10 mouse cellular contexts compared by ENCODE assay signal in the genomic region with DNA sequence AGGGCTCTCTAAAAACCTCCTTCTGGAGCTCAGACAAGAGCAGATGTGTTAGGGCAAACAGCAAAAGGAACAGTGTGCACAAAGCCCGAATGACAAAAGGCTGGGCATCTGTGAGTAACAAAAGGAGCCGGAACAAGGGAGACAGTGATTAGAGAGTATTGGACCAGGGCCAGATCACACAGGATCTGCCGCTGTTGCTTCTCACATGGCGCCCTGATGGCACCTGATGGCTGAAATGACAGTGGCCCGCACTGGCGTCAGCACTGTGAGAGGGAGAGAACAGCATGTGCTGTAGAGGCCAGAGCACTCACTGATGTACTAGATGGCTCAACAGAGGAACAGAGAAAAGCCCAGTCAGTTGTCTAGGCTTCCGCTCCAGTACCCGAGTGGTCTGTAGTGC. TPM values are rescaled to one million over a fixed set of nuclear protein-coding genes. Genes with fewer than 3 reads are reported as not detected.
DNase-seq lines count a peak whose midpoint lies in the region; ATAC-seq and TF ChIP-seq lines count a peak whose summit lies in the region.
"Had no signal": no experiment of that assay in that cellular context is flagged by ENCODE, and none has a peak within 500 bp of the region (broad histone marks: within the 10 kb centered on the region; RNA-seq: fewer than 3 reads in every experiment).

No protein-coding gene starts in this region.

- H3K9me3 ChIP-seq in midbrain, embryonic 11.5 days (ENCODE audit: control insufficient read depth, low read length), result no peaks in the 10 kb centered on the region
- H3K9me3 ChIP-seq in midbrain, postnatal 0 days (ENCODE audit: low read length), result no peaks in the 10 kb centered on the region
- H3K9me3 ChIP-seq in midbrain, embryonic 13.5 days, result no peaks in the 10 kb centered on the region
- H3K9me3 ChIP-seq in heart, embryonic 12.5 days (replicated peaks), result no peaks in the 10 kb centered on the region
- H3K9me3 ChIP-seq: embryonic facial prominence, embryonic 15.5 days had no signal

- peak; percentile 67; the same call in 1 of the 2 replicates for ATAC-seq in midbrain, embryonic 11.5 days (ENCODE audit: low FRiP score)
- ATAC-seq in midbrain, postnatal 0 days (ENCODE audit: low FRiP score), result no peak
- peak; percentile 68 for ATAC-seq in midbrain, embryonic 13.5 days
- ATAC-seq in heart, embryonic 12.5 days (ENCODE audit: insufficient number of reproducible peaks, low FRiP score), result no peak

- H3K36me3 ChIP-seq in midbrain, embryonic 11.5 days (ENCODE audit: control insufficient read depth, insufficient read depth, low read length), result no peaks in the 10 kb centered on the region
- no peaks in the 10 kb centered on the region for H3K36me3 ChIP-seq in midbrain, postnatal 0 days (ENCODE audit: insufficient read depth, low read length)
- H3K36me3 ChIP-seq in midbrain, embryonic 13.5 days, result no peaks in the 10 kb centered on the region
- no peaks in the 10 kb centered on the region for H3K36me3 ChIP-seq in heart, embryonic 12.5 days
- H3K36me3 ChIP-seq: embryonic facial prominence, embryonic 15.5 days had no signal

- H3K4me3 ChIP-seq in midbrain, embryonic 11.5 days (ENCODE audit: low read depth, low read length), result no peak overlapping the region
- H3K4me3 ChIP-seq in midbrain, postnatal 0 days (ENCODE audit: low read depth, low read length), result no peak overlapping the region
- H3K4me3 ChIP-seq in midbrain, embryonic 13.5 days (replicated peaks), result no peak overlapping the region
- H3K4me3 ChIP-seq in heart, embryonic 12.5 days, result no peak overlapping the region
- H3K4me3 ChIP-seq: embryonic facial prominence, embryonic 15.5 days had no signal

- H3K4me1 ChIP-seq in midbrain, embryonic 11.5 days (ENCODE audit: control insufficient read depth, insufficient read depth, low read length), result no peaks in the 10 kb centered on the region
- no peaks in the 10 kb centered on the region for H3K4me1 ChIP-seq in midbrain, postnatal 0 days (ENCODE audit: insufficient read depth, low read length)
- H3K4me1 ChIP-seq in midbrain, embryonic 13.5 days (replicated peaks), result peaks cover 23% of the 10 kb centered on the region
- H3K4me1 ChIP-seq in heart, embryonic 12.5 days (replicated peaks), result peaks cover 6% of the 10 kb centered on the region
- H3K4me1 ChIP-seq: embryonic facial prominence, embryonic 15.5 days had no signal

- no peak overlapping the region for H3K4me2 ChIP-seq in midbrain, embryonic 11.5 days
- no peak overlapping the region for H3K4me2 ChIP-seq in midbrain, postnatal 0 days (ENCODE audit: low read depth, low read length, poor library complexity, severe bottlenecking)
- no peak overlapping the region for H3K4me2 ChIP-seq in midbrain, embryonic 13.5 days (replicated peaks)
- H3K4me2 ChIP-seq in heart, embryonic 12.5 days, result no peak overlapping the region
- H3K4me2 ChIP-seq: embryonic facial prominence, embryonic 15.5 days had no signal

- H3K9ac ChIP-seq in midbrain, embryonic 11.5 days (ENCODE audit: low read length), result no peak overlapping the region
- H3K9ac ChIP-seq in midbrain, postnatal 0 days (replicated peaks; ENCODE audit: low read length, poor library complexity, severe bottlenecking), result no peak overlapping the region
- no peak overlapping the region for H3K9ac ChIP-seq in midbrain, embryonic 13.5 days (replicated peaks)
- H3K9ac ChIP-seq in heart, embryonic 12.5 days, result no peak overlapping the region
- H3K9ac ChIP-seq: embryonic facial prominence, embryonic 15.5 days had no signal

- peaks cover 7% of the 10 kb centered on the region for H3K27me3 ChIP-seq in midbrain, embryonic 11.5 days (ENCODE audit: control insufficient read depth, insufficient read depth, low read length)
- H3K27me3 ChIP-seq in midbrain, postnatal 0 days (ENCODE audit: insufficient read depth, low read length), result no peaks in the 10 kb centered on the region
- peaks cover 13% of the 10 kb centered on the region for H3K27me3 ChIP-seq in midbrain, embryonic 13.5 days
- H3K27me3 ChIP-seq in heart, embryonic 12.5 days (replicated peaks), result no peaks in the 10 kb centered on the region
- H3K27me3 ChIP-seq: embryonic facial prominence, embryonic 15.5 days had no signal

- no peak for TF ChIP-seq CTCF in midbrain, postnatal 0 days (IDR thresholded peaks at IDR 0.05)

- H3K27ac ChIP-seq in midbrain, embryonic 11.5 days (ENCODE audit: low read depth, low read length), result no peak overlapping the region
- no peak overlapping the region for H3K27ac ChIP-seq in midbrain, postnatal 0 days (ENCODE audit: low read depth, low read length)
- no peak overlapping the region; the same call in 1 of the 2 replicates for H3K27ac ChIP-seq in midbrain, embryonic 13.5 days
- no peak overlapping the region for H3K27ac ChIP-seq in heart, embryonic 12.5 days (ENCODE audit: poor library complexity, severe bottlenecking)
- H3K27ac ChIP-seq: embryonic facial prominence, embryonic 15.5 days had no signal

- peak; percentile 83 for DNase-seq in midbrain, embryonic 11.5 days (ENCODE audit: low spot score, missing footprints)
- DNase-seq in midbrain, postnatal 0 days (ENCODE audit: low spot score), result no peak
- peak; percentile 58 to 60 for DNase-seq in cerebellum, postnatal 14 days
- peak; percentile 84 for DNase-seq in layer of hippocampus, adult 11-12 months (ENCODE audit: low spot score)
- DNase-seq in kidney, adult 18-20 months, result no peak
- no peak for DNase-seq in right cerebral cortex, postnatal 14 days
- DNase-seq: heart, postnatal 14 days had no signal

- WGBS in midbrain, embryonic 11.5 days, result 74% methylated on average over 8 of the region's 8 CpGs
- WGBS in midbrain, postnatal 0 days, result 65% methylated on average over 8 of the region's 8 CpGs
- WGBS in midbrain, embryonic 13.5 days, result 50% methylated on average over 8 of the region's 8 CpGs
- 70% methylated on average over 8 of the region's 8 CpGs for WGBS in heart, embryonic 12.5 days

RNA-seq across cellular contexts. Expression of gene B3galnt1, which starts 55.8 kb away (rescaled TPM):
- polyA plus RNA-seq in midbrain, embryonic 11.5 days (2014; fragmentation: Nextera tagmentation; extraction: Ambion mirVana), result 44.4 and 45.9 TPM in 2 replicates
- total RNA-seq in midbrain, postnatal 0 days (2014; rRNA removed), result 70.5 and 77.2 TPM in 2 replicates
- polyA plus RNA-seq in midbrain, postnatal 0 days (2015; fragmentation: Nextera tagmentation; extraction: Ambion mirVana), result 102 and 106 TPM in 2 replicates
- polyA plus RNA-seq in midbrain, embryonic 13.5 days (2015; fragmentation: Nextera tagmentation; extraction: Ambion mirVana), result 64.6 and 69.5 TPM in 2 replicates
- polyA plus RNA-seq in heart, embryonic 12.5 days (2016; fragmentation: Nextera tagmentation; extraction: Ambion mirVana), result 27.3 TPM in 2 replicates

Comparison
In these comparisons a context has a peak if more than half of its experiments do, and no peak if none do; other contexts are left out.
1. ATAC-seq: peak in midbrain, embryonic 11.5 days (single experiment) and midbrain, embryonic 13.5 days (single experiment); none in midbrain, postnatal 0 days (single experiment) and heart, embryonic 12.5 days (single experiment).
2. DNase-seq: peak in midbrain, embryonic 11.5 days (single experiment), cerebellum, postnatal 14 days (2 of 2) and layer of hippocampus, adult 11-12 months (single experiment); none in midbrain, postnatal 0 days (single experiment), kidney, adult 18-20 months (single experiment) and right cerebral cortex, postnatal 14 days (single experiment).